Comparison of ENCODE assay signal across 21 mouse cellular contexts in the genomic region with DNA sequence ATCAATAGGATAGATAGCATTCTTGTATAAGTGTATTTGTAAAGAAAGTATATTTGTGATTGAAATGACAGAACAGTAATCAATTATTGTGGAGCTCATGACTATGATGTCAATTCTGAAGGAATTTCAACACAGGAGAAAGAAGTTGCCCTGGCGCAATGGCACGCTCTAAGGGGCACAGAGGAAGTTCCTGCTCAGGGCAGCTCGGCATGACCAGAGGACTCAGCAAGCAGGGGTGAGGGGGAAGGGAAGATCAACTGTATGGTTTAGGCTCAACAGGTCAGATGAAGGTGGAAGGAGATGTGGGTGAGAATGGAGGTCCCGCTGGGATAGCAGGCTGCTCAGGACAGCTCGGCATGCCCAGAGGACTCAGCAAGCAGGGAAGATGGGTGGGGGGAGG. TPM values are rescaled to one million over a fixed set of nuclear protein-coding genes. Genes with fewer than 3 reads are reported as not detected.
"Had no signal": no experiment of that assay in that cellular context is flagged by ENCODE, and none has a peak within 500 bp of the region (broad histone marks: within the 10 kb centered on the region; RNA-seq: fewer than 3 reads in every experiment).

No protein-coding gene starts in this region.

- H3K4me3 ChIP-seq: kidney, embryonic 15.5 days; liver, embryonic 13.5 days; midbrain, embryonic 12.5 days; midbrain, embryonic 15.5 days; myocyte; neural tube, embryonic 13.5 days had no signal

- H3K4me1 ChIP-seq: kidney, embryonic 15.5 days; liver, embryonic 13.5 days; midbrain, embryonic 12.5 days; midbrain, embryonic 15.5 days; neural tube, embryonic 13.5 days had no signal

- H3K27ac ChIP-seq: kidney, embryonic 15.5 days; liver, embryonic 13.5 days; midbrain, embryonic 12.5 days; midbrain, embryonic 15.5 days; neural tube, embryonic 13.5 days; stomach, postnatal 0 days had no signal

- ATAC-seq: midbrain, embryonic 15.5 days had no signal

- DNase-seq: liver, embryonic 13.5 days; lung, adult 2 months had no signal

RNA-seq across cellular contexts. Expression of a gene that starts 40.2 kb away (rescaled TPM):
- total RNA-seq: layer of hippocampus, adult 18-20 months; layer of hippocampus, postnatal 25 days; left cerebral cortex, adult 18-20 months; left cerebral cortex, postnatal 36 days; liver, adult 2 months had no signal
- polyA plus RNA-seq: kidney, embryonic 15.5 days; limb, embryonic 11.5 days; limb, embryonic 14.5 days; liver, adult 2 months; liver, embryonic 13.5 days; liver, embryonic 16.5 days; lung, adult 2 months; lung, embryonic 16.5 days; midbrain, embryonic 12.5 days; midbrain, embryonic 15.5 days; myocyte; neural tube, embryonic 13.5 days; small intestine, adult 2 months; spleen, adult 2 months; stomach, embryonic 14.5 days; stomach, postnatal 0 days; urinary bladder, adult 2 months had no signal
